Mouse (Mus musculus): ENCODE data around the gene Hoxd8. TPM values are rescaled to one million over a fixed set of nuclear protein-coding genes. Genes with fewer than 3 reads are reported as not detected.

Gene Hoxd8
- polyA plus RNA-seq, 2 experiments: 0.04 to 0.06 TPM

DNA sequence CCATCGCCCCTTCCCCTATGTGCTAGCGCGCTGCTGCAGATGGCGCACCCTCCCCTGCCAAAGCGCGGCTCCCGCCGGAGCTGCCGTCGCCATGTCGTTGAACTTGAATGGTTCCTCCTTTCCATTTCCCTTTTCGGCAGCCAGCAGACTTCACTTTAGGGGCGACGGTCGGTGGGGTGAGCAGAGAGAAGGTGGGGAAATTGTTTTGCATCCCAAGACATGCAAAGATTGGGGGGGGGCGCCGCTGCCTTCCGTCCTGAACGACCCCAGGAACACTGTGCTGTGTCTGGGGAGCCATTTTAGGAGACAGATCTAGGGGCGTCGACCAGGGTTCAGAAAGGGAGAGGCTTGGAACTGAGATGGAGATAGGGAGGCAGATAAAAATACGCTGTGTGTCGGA lies 24.4 kb upstream of the Hoxd8 start:
- no peaks in the 10 kb centered on the region for H3K36me3 ChIP-seq (replicated peaks; ENCODE audit: control insufficient read depth, insufficient read depth, low read depth)
- H3K9ac ChIP-seq (replicated peaks): no peak overlapping the region
- no peaks in the 10 kb centered on the region for H3K4me1 ChIP-seq (replicated peaks; ENCODE audit: control insufficient read depth in 2 of 2, insufficient read depth in 2 of 2, low read length in 1 of 2)
- no peak overlapping the region for H3K4me2 ChIP-seq (ENCODE audit: low read depth)
- H3K4me3 ChIP-seq (ENCODE audit: insufficient read depth in 1 of 2, low read depth in 2 of 2, low read length in 2 of 2): no peak overlapping the region
- ATAC-seq (ENCODE audit: insufficient read depth) (no peak), DNase-seq (ENCODE audit: low read depth in 3 of 3, low spot score in 3 of 3) (no peak)
- TF ChIP-seq CTCF (IDR thresholded peaks at IDR 0.05; ENCODE audit: low read depth) (no peak), EP300 (IDR thresholded peaks at IDR 0.05; ENCODE audit: low read depth) (no peak)
- H3K9me3 ChIP-seq (ENCODE audit: control insufficient read depth, low read length): no peaks in the 10 kb centered on the region
- 1% methylated on average over 23 of the region's 23 CpGs for WGBS (ENCODE audit: insufficient replicate concordance)
- H3K27me3 ChIP-seq (ENCODE audit: control insufficient read depth, insufficient read depth, low read length): peaks cover 100% of the 10 kb centered on the region
- H3K27ac ChIP-seq: no peak overlapping the region

DNA sequence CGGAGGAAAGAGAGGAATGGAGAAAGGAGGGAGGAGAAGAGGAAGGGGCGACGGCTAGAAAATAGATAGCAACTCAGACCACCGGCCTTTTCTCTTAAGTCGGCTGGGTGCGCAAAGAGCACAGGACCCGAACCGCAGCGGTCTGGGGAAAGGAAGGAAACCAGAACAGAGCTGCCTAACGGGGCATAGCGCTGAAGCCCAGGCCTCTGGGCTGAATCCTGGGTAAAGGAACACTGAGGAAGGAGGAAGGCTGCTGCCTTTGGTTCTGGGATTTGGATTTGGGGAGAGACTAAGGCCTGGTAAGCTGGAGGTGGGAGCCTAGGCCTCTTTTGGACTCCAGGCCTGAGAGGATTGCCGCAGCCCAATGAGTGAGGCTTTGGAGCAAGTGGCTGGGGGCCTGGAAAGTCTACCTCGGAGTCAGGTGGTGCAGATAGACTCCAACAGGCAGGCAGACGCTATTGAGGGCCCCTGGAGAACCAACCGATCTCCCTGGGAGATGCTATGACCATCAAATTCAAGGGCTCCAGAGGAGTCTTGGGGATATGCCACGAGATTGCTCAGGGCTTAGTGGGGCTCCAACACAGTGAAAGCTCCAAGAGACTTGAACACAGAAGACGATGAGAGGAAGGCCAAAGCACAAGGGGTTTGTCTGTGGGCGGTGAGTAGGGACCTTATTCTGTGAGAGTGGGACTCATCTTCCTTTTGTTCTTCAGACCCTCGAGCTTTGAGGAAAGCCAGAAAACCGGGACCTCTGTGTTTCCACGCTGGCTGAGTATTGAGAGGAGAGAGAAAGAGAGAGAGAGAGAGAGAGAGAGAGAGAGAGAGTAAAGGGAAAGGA lies 23.6 kb upstream of the Hoxd8 start:
- Histone ChIP-seq H3K36me3 (replicated peaks; ENCODE audit: control insufficient read depth, insufficient read depth, low read depth) (no peaks in the 10 kb centered on the region), H3K9me3 (ENCODE audit: control insufficient read depth, low read length) (no peaks in the 10 kb centered on the region), H3K27ac (no peak overlapping the region), H3K4me2 (ENCODE audit: low read depth) (no peak overlapping the region), H3K4me3 (ENCODE audit: insufficient read depth in 1 of 2, low read depth in 2 of 2, low read length in 2 of 2) (no peak overlapping the region), H3K9ac (replicated peaks) (no peak overlapping the region), H3K4me1 (replicated peaks; ENCODE audit: control insufficient read depth in 2 of 2, insufficient read depth in 2 of 2, low read length in 1 of 2) (no peaks in the 10 kb centered on the region), H3K27me3 (ENCODE audit: control insufficient read depth, insufficient read depth, low read length) (peaks cover 100% of the 10 kb centered on the region)
- no peak for TF ChIP-seq EP300 (IDR thresholded peaks at IDR 0.05; ENCODE audit: low read depth)
- TF ChIP-seq CTCF (IDR thresholded peaks at IDR 0.05; ENCODE audit: low read depth): no peak
- DNase-seq (ENCODE audit: low read depth in 3 of 3, low spot score in 3 of 3) (no peak), ATAC-seq (ENCODE audit: insufficient read depth) (no peak)
- WGBS (ENCODE audit: insufficient replicate concordance): 3% methylated on average over 21 of the region's 21 CpGs

DNA sequence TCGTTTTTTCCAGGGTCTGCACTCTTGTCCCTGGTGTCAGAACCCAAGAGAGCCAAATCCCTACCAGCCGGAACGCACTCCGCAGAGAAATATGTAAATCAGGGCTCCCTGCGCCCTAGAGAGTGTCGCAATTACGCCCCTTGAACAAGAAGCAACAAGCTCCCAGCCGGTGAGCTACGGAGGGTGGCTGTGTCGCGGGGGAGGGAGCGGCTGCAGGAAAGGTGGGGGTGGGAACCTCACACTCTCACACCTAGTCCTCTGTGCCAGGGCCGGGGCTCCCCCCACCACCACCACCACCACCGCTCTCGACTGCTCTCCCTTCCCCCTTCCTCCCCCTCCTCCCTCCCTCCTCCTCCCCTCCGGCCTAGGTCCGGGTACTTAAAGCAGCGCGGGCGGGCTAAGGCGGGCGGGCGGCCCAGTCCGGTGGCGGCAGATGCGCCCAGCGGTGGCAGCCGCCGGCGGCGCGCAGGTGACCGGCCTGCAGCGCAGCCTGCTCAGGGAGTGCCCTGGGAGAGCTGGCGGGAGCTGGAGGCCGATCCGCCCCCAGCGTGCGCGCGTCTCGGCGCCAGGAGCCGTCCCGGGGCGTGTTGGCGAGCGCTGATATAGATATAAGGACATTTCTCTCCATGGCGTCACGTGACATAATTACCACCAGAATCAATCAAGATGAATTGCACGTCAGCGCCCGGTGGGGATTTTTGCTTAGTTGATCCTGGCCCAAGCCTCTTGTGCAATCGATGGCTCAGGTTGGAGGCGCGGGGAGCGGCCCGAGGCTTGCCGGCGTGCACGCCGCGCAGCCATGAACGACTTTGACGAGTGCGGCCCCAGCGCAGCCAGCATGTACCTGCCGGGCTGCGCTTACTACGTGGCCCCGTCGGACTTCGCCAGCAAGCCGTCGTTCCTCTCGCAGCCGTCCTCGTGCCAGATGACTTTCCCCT lies 22.6 kb upstream of the Hoxd8 start:
- ATAC-seq (ENCODE audit: insufficient read depth): no peak
- Histone ChIP-seq H3K27me3 (ENCODE audit: control insufficient read depth, insufficient read depth, low read length) (peaks cover 97% of the 10 kb centered on the region), H3K4me1 (replicated peaks; ENCODE audit: control insufficient read depth in 2 of 2, insufficient read depth in 2 of 2, low read length in 1 of 2) (no peaks in the 10 kb centered on the region), H3K4me2 (ENCODE audit: low read depth) (no peak overlapping the region), H3K9me3 (ENCODE audit: control insufficient read depth, low read length) (no peaks in the 10 kb centered on the region), H3K27ac (no peak overlapping the region), H3K4me3 (ENCODE audit: insufficient read depth in 1 of 2, low read depth in 2 of 2, low read length in 2 of 2) (no peak overlapping the region), H3K9ac (replicated peaks) (no peak overlapping the region), H3K36me3 (replicated peaks; ENCODE audit: control insufficient read depth, insufficient read depth, low read depth) (no peaks in the 10 kb centered on the region)
- DNase-seq (ENCODE audit: low read depth in 3 of 3, low spot score in 3 of 3): no peak
- WGBS (ENCODE audit: insufficient replicate concordance): 2% methylated on average over 78 of the region's 78 CpGs
- TF ChIP-seq EP300 (IDR thresholded peaks at IDR 0.05; ENCODE audit: low read depth): no peak
- no peak for TF ChIP-seq CTCF (IDR thresholded peaks at IDR 0.05; ENCODE audit: low read depth)

DNA sequence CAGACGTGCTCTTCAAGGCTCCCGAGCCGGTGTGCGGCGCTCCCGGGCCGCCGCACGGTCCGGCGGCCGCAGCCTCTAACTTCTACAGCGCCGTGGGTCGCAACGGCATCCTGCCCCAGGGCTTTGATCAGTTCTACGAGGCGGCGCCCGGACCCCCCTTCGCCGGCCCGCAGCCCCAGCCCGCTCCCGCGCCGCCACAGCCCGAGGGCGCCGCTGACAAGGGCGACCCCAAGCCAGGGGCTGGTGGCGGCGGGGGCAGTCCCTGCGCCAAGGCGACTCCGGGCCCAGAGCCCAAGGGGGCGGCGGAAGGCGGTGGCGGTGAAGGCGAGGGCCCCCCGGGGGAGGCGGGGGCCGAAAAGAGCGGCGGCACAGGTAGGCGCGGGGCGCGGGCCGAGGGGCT lies 21.6 kb upstream of the Hoxd8 start:
- H3K4me2 ChIP-seq (ENCODE audit: low read depth): no peak overlapping the region
- no peaks in the 10 kb centered on the region for H3K4me1 ChIP-seq (replicated peaks; ENCODE audit: control insufficient read depth in 2 of 2, insufficient read depth in 2 of 2, low read length in 1 of 2)
- no peak overlapping the region for H3K27ac ChIP-seq
- no peaks in the 10 kb centered on the region for H3K9me3 ChIP-seq (ENCODE audit: control insufficient read depth, low read length)
- no peak for DNase-seq (ENCODE audit: low read depth in 3 of 3, low spot score in 3 of 3)
- no peaks in the 10 kb centered on the region for H3K36me3 ChIP-seq (replicated peaks; ENCODE audit: control insufficient read depth, insufficient read depth, low read depth)
- peaks cover 97% of the 10 kb centered on the region for H3K27me3 ChIP-seq (ENCODE audit: control insufficient read depth, insufficient read depth, low read length)
- WGBS (ENCODE audit: insufficient replicate concordance): 3% methylated on average over 50 of the region's 51 CpGs
- no peak overlapping the region for H3K9ac ChIP-seq (replicated peaks)
- TF ChIP-seq EP300 (IDR thresholded peaks at IDR 0.05; ENCODE audit: low read depth) (no peak), CTCF (IDR thresholded peaks at IDR 0.05; ENCODE audit: low read depth) (no peak)
- H3K4me3 ChIP-seq (ENCODE audit: insufficient read depth in 1 of 2, low read depth in 2 of 2, low read length in 2 of 2): no peak overlapping the region
- ATAC-seq (ENCODE audit: insufficient read depth): no peak

DNA sequence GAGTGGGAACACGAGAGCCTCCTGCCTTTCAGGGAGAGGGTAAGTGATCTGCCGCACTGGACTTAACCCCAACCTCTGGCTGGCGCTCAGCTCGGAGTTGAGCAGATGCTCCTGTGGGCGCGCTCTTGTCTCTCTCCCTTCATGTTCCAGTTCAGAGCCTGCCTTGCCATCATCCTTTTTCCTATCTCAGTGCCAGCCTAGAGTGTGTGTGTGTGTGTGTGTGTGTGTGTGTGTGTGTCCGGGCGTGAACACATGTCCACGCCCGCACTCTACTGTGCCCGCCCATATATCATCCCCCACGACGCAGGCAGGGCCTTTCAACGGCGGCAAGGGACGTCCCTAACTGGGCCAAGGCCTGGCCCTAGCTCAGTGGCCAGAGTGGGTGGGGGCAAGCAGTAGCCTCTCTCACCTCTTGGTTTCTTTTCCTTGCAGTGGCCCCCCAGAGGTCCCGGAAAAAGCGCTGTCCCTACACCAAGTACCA lies 20.9 kb upstream of the Hoxd8 start:
- ATAC-seq (ENCODE audit: insufficient read depth) (no peak), DNase-seq (ENCODE audit: low read depth in 3 of 3, low spot score in 3 of 3) (no peak)
- no peak overlapping the region for H3K27ac ChIP-seq
- no peaks in the 10 kb centered on the region for H3K9me3 ChIP-seq (ENCODE audit: control insufficient read depth, low read length)
- H3K4me3 ChIP-seq (ENCODE audit: insufficient read depth in 1 of 2, low read depth in 2 of 2, low read length in 2 of 2): no peak overlapping the region
- H3K4me1 ChIP-seq (replicated peaks; ENCODE audit: control insufficient read depth in 2 of 2, insufficient read depth in 2 of 2, low read length in 1 of 2): no peaks in the 10 kb centered on the region
- no peak overlapping the region for H3K4me2 ChIP-seq (ENCODE audit: low read depth)
- no peak for TF ChIP-seq EP300 (IDR thresholded peaks at IDR 0.05; ENCODE audit: low read depth)
- 3% methylated on average over 18 of the region's 18 CpGs for WGBS (ENCODE audit: insufficient replicate concordance)
- no peak overlapping the region for H3K9ac ChIP-seq (replicated peaks)
- peaks cover 97% of the 10 kb centered on the region for H3K27me3 ChIP-seq (ENCODE audit: control insufficient read depth, insufficient read depth, low read length)
- H3K36me3 ChIP-seq (replicated peaks; ENCODE audit: control insufficient read depth, insufficient read depth, low read depth): no peaks in the 10 kb centered on the region

All from liver, embryonic 14.5 days (tissue).